In the genomic region with DNA sequence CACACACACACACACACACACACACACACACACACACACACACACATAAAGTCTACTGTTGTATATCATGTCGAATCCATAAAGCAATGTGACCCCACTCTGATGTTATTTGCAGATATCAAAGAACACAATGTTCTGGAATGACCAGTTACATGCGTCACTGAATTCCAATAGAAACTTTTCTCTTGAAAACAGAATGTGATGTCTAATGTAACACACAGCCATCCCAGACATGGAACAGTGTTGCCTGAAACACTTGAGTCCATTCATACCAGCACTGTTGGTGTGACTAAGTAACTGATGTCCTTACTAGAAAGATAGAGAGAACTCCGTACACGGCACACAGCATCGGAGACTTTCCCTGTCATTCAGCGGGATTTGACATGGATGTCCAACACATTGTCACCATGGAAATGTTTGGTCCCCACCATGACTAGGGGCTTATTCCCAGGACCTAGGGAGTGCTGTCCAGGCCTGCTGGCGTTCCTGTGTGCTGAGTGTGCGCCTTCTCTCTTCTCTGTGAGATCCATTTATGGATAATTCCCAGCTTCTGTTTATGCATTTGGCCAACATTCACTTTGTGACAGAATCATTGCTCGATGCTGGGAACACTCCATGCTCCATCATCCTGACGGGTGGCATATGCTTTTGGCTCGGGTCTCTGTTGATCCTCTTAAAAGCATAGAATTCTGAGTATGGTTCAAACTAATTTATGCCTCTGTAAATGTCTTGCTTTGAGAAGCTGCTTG, we compare ENCODE assay signal across 10 mouse cellular contexts.
DNase-seq lines count a peak whose midpoint lies in the region; ATAC-seq lines count a peak whose summit lies in the region.
"Had no signal": no experiment of that assay in that cellular context is flagged by ENCODE, and none has a peak within 500 bp of the region (broad histone marks: within the 10 kb centered on the region; RNA-seq: fewer than 3 reads in every experiment).

No protein-coding gene starts in this region.

- no peak overlapping the region for H3K4me2 ChIP-seq in hindbrain, embryonic 15.5 days
- no peak overlapping the region for H3K4me2 ChIP-seq in hindbrain, embryonic 12.5 days (replicated peaks)
- H3K4me2 ChIP-seq in hindbrain, embryonic 16.5 days (ENCODE audit: low read length), result no peak overlapping the region

- DNase-seq in brain, adult 2 months (ENCODE audit: low read depth, low spot score), result peak; percentile 55
- peak; percentile 2 for DNase-seq in lung, postnatal 25 days (ENCODE audit: low spot score)
- DNase-seq in B cell, adult 2 months, result no peak
- DNase-seq: cerebellum, adult 9-11 months had no signal

- ATAC-seq in hindbrain, embryonic 15.5 days (ENCODE audit: low FRiP score, low read depth), result peak; percentile 48; the same call in 1 of the 2 replicates
- ATAC-seq in hindbrain, embryonic 12.5 days (ENCODE audit: low FRiP score), result no peak
- ATAC-seq in hindbrain, embryonic 16.5 days, result peak; percentile 56
- no peak for ATAC-seq in monocyte, adult 5-6 weeks (replicated peaks; ENCODE audit: insufficient number of reproducible peaks, low FRiP score, low TSS enrichment, poor library complexity, severe bottlenecking)

- no peaks in the 10 kb centered on the region for H3K27me3 ChIP-seq in hindbrain, embryonic 15.5 days
- no peaks in the 10 kb centered on the region for H3K27me3 ChIP-seq in hindbrain, embryonic 12.5 days
- no peaks in the 10 kb centered on the region for H3K27me3 ChIP-seq in hindbrain, embryonic 16.5 days (replicated peaks; ENCODE audit: control insufficient read depth, insufficient read depth, low read length)
- H3K27me3 ChIP-seq: CH12.LX had no signal

- peaks cover 12% of the 10 kb centered on the region for H3K4me1 ChIP-seq in hindbrain, embryonic 15.5 days (replicated peaks)
- H3K4me1 ChIP-seq in hindbrain, embryonic 12.5 days, result peaks cover 6% of the 10 kb centered on the region; the same call in 1 of the 2 replicates
- no peaks in the 10 kb centered on the region; the same call in 1 of the 2 replicates for H3K4me1 ChIP-seq in hindbrain, embryonic 16.5 days (ENCODE audit: control insufficient read depth, insufficient read depth, low read depth, low read length)

- H3K36me3 ChIP-seq in hindbrain, embryonic 15.5 days, result no peaks in the 10 kb centered on the region
- H3K36me3 ChIP-seq in hindbrain, embryonic 12.5 days, result no peaks in the 10 kb centered on the region
- H3K36me3 ChIP-seq in hindbrain, embryonic 16.5 days (ENCODE audit: control insufficient read depth, insufficient read depth, low read length), result no peaks in the 10 kb centered on the region

- H3K27ac ChIP-seq in hindbrain, embryonic 15.5 days (replicated peaks), result no peak overlapping the region; the same call in 1 of the 2 replicates
- no peak overlapping the region for H3K27ac ChIP-seq in hindbrain, embryonic 12.5 days
- H3K27ac ChIP-seq in hindbrain, embryonic 16.5 days (ENCODE audit: low read depth, low read length), result no peak overlapping the region
- H3K27ac ChIP-seq: liver, embryonic 14.5 days had no signal

- 59% methylated on average over 11 of the region's 11 CpGs for WGBS in hindbrain, embryonic 15.5 days
- WGBS in hindbrain, embryonic 12.5 days, result 69% methylated on average over 11 of the region's 11 CpGs
- WGBS in hindbrain, embryonic 16.5 days, result 56% methylated on average over 11 of the region's 11 CpGs

- H3K9ac ChIP-seq in hindbrain, embryonic 15.5 days, result no peak overlapping the region
- no peak overlapping the region for H3K9ac ChIP-seq in hindbrain, embryonic 12.5 days
- no peak overlapping the region for H3K9ac ChIP-seq in hindbrain, embryonic 16.5 days (ENCODE audit: low read depth, low read length)
- H3K9ac ChIP-seq: liver, embryonic 14.5 days had no signal

- no peaks in the 10 kb centered on the region for H3K9me3 ChIP-seq in hindbrain, embryonic 15.5 days
- no peaks in the 10 kb centered on the region for H3K9me3 ChIP-seq in hindbrain, embryonic 12.5 days (replicated peaks)
- no peaks in the 10 kb centered on the region for H3K9me3 ChIP-seq in hindbrain, embryonic 16.5 days (ENCODE audit: control insufficient read depth, low read length)

- no peak overlapping the region for H3K4me3 ChIP-seq in hindbrain, embryonic 15.5 days
- H3K4me3 ChIP-seq in hindbrain, embryonic 12.5 days, result no peak overlapping the region
- no peak overlapping the region for H3K4me3 ChIP-seq in hindbrain, embryonic 16.5 days (ENCODE audit: low read length)

Comparison
In these comparisons a context has a peak if more than half of its experiments do, and no peak if none do; other contexts are left out.
1. ATAC-seq: peak in hindbrain, embryonic 15.5 days (single experiment) and hindbrain, embryonic 16.5 days (single experiment); none in hindbrain, embryonic 12.5 days (single experiment) and monocyte, adult 5-6 weeks (single experiment).
2. DNase-seq: peak in brain, adult 2 months (single experiment) and lung, postnatal 25 days (single experiment); none in B cell, adult 2 months (0 of 2).